Mouse (Mus musculus) spleen, postnatal 14 days (tissue): ENCODE data around the gene Cbs.

Source experiments
- DNase-seq, 2 experiments: peaks; one replicate each; pipeline ENCODE4 v3.0.0; 2021 to 2022; ENCODE audit warnings: low spot score in 2 of 2

Cbs gene

GRCm38 (mm10) chr17:31590846-31591245 is 46.2 kb downstream of the Cbs start:
- no peak for DNase-seq

- DNase-seq, result no peak
Measured at GRCm38 (mm10) chr17:31588726-31589125, 48.3 kb downstream of the Cbs start.

GRCm38 (mm10) chr17:31588115-31588514 is 48.9 kb downstream of the Cbs start:
- DNase-seq, result no peak

GRCm38 (mm10) chr17:31583781-31584180 is 53.3 kb downstream of the Cbs start:
- DNase-seq, result no peak

GRCm38 (mm10) chr17:31583185-31583584 is 53.9 kb downstream of the Cbs start:
- DNase-seq, result no peak

GRCm38 (mm10) chr17:31580344-31580743 is 56.7 kb downstream of the Cbs start:
- no peak for DNase-seq

GRCm38 (mm10) chr17:31576394-31577175 is 60.5 kb downstream of the Cbs start:
- no peak for DNase-seq

GRCm38 (mm10) chr17:31574662-31575061 is 62.4 kb downstream of the Cbs start:
- DNase-seq, result no peak

- DNase-seq, result no peak
Measured at GRCm38 (mm10) chr17:31571689-31572088, 65.3 kb downstream of the Cbs start.

GRCm38 (mm10) chr17:31570321-31570925 is 66.6 kb downstream of the Cbs start:
- DNase-seq, result peak in 1 of 2 experiments; percentile 33

- no peak for DNase-seq
Measured at GRCm38 (mm10) chr17:31569756-31570155, 67.3 kb downstream of the Cbs start.

GRCm38 (mm10) chr17:31566276-31566675 is 70.8 kb downstream of the Cbs start:
- DNase-seq, result no peak

GRCm38 (mm10) chr17:31565141-31566056 is 71.6 kb downstream of the Cbs start:
- peak; percentile 32 to 55 for DNase-seq

- no peak for DNase-seq
Measured at GRCm38 (mm10) chr17:31564858-31565140, 72.2 kb downstream of the Cbs start.

GRCm38 (mm10) chr17:31564015-31564857 is 72.8 kb downstream of the Cbs start, which contains the start of gene Pknox1:
Pknox1 (plus strand) TSS chr17:31564734.
- DNase-seq, result peak; percentile 97 to 99

GRCm38 (mm10) chr17:31563632-31564014 is 73.4 kb downstream of the Cbs start:
- DNase-seq, result peak; percentile 8 to 31

- no peak for DNase-seq
Measured at GRCm38 (mm10) chr17:31559021-31559789, 77.8 kb downstream of the Cbs start.
